Mouse (Mus musculus) heart, embryonic 16.5 days (tissue): ENCODE measurements around the gene A430078G23Rik. TPM values are rescaled to one million over a fixed set of nuclear protein-coding genes. Genes with fewer than 3 reads are reported as not detected.

Experiments used
- ATAC-seq: fragments of 200-750 bp; cut with Nextera tagmentation; replicated peaks from 2 replicates; pipeline ENCODE4 v1.8.0; 2017; ENCODE audit warnings: moderate number of reproducible peaks; ENCODE audit not compliant: insufficient read depth, low FRiP score; ENCODE audit errors: extremely low read depth
- H3K27ac ChIP-seq: fragments of 300-500 bp; sonication (generic); 2 replicates; pipeline ENCODE4 v1.5.1; 2014; ENCODE audit warnings: mild to moderate bottlenecking, low read length, control low read depth, moderate library complexity
- H3K27me3 ChIP-seq: fragments of 300-500 bp; sonication (generic); 2 replicates; pipeline ENCODE4 v1.6.1; 2014; ENCODE audit warnings: low read length, mixed read lengths; ENCODE audit not compliant: control insufficient read depth, insufficient read depth
- H3K36me3 ChIP-seq: fragments of 300-500 bp; sonication (generic); 2 replicates; pipeline ENCODE4 v1.6.1; 2014; ENCODE audit not compliant: control insufficient read depth, insufficient read depth
- H3K4me1 ChIP-seq: fragments of 300-500 bp; sonication (generic); 2 replicates; pipeline ENCODE4 v1.6.1; 2014; ENCODE audit warnings: low read length, mixed read lengths; ENCODE audit not compliant: control insufficient read depth, insufficient read depth
- H3K4me2 ChIP-seq: fragments of 300-500 bp; sonication (generic); 2 replicates; pipeline ENCODE4 v1.6.1; 2014; ENCODE audit warnings: low read depth, mild to moderate bottlenecking, control low read depth, low read length
- H3K4me3 ChIP-seq: fragments of 300-500 bp; sonication (generic); 2 replicates; pipeline ENCODE4 v1.5.1; 2014; ENCODE audit warnings: mild to moderate bottlenecking, control low read depth, low read length
- H3K9ac ChIP-seq: fragments of 300-500 bp; sonication (generic); 2 replicates; pipeline ENCODE4 v1.6.1; 2014; ENCODE audit warnings: low read length, control low read depth
- H3K9me3 ChIP-seq: fragments of 300-500 bp; sonication (generic); replicated peaks from 2 replicates; pipeline ENCODE4 v1.6.1; 2016; ENCODE audit warnings: low read length; ENCODE audit not compliant: control insufficient read depth
- WGBS: fragments of 180-500 bp; shearing (Covaris S2); extraction: QIAGEN DNeasy Blood & Tissue Kit; methylation state at CpG from one replicate; pipeline ENCODE4 v1.1.7; 2014; 5-methylcytosine and 5-hydroxymethylcytosine counted together
- polyA plus RNA-seq: library from polyadenylated mRNA; unstranded; fragments of >200 nt; fragmentation: Nextera tagmentation; extraction: Ambion mirVana; gene quantifications from 2 replicates; pipeline ENCODE4 v1.2.1, GENCODE M21; 2015

A430078G23Rik gene
- polyA plus RNA-seq, 1 experiment from 2014 or later: 1.6 TPM

DNA sequence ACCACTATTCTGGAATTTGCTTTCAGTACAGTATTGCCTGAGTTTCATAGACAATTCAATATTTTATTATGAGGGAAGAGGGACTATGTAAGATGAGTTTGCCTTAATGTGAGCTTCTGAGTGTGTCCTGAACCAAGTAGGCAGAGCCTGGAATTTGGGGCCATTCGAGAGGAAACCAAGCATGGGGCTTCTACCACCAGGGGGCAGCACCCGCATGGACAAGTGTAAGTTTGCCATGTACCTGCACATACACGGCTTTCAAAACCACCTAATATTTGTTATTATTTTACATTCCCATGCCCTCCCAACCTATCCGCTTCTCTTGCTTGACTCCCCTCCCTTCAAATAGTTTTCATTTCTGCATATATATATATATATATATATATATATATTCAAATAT lies 4.8 kb downstream of the A430078G23Rik start:
- Histone ChIP-seq H3K4me2 (no peak overlapping the region), H3K27me3 (no peaks in the 10 kb centered on the region), H3K4me3 (no peak overlapping the region), H3K9ac (no peak overlapping the region), H3K27ac (no peak overlapping the region), H3K4me1 (no peaks in the 10 kb centered on the region), H3K36me3 (no peaks in the 10 kb centered on the region), H3K9me3 (no peaks in the 10 kb centered on the region)
- WGBS: 5% methylated on average over 4 of the region's 4 CpGs
- ATAC-seq: no peak

DNA sequence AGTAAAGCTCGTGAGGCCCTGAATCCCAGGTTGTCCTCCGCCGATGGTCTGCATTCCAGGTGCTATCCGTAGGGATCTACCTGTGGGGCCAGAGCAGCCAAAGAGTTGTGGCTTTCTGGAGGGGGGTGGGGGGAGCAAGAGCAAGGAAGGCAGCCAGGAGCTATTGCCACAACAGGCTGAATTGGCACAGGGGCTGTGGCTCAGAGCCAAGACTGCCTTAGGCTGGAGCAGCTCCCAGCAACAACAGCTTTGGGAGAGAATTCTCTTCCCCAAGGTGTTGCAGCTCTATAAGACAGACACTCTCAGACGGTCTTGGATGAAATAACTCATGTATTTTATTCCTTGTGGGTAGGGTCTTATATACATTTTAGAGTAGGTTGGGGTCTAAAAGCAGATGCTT lies 13.9 kb downstream of the A430078G23Rik start:
- Histone ChIP-seq H3K4me1 (no peaks in the 10 kb centered on the region), H3K4me3 (no peak overlapping the region), H3K9me3 (no peaks in the 10 kb centered on the region), H3K27me3 (no peaks in the 10 kb centered on the region), H3K9ac (no peak overlapping the region), H3K27ac (no peak overlapping the region), H3K4me2 (no peak overlapping the region), H3K36me3 (no peaks in the 10 kb centered on the region)
- WGBS: 79% methylated on average over 5 of the region's 5 CpGs
- no peak for ATAC-seq

DNA sequence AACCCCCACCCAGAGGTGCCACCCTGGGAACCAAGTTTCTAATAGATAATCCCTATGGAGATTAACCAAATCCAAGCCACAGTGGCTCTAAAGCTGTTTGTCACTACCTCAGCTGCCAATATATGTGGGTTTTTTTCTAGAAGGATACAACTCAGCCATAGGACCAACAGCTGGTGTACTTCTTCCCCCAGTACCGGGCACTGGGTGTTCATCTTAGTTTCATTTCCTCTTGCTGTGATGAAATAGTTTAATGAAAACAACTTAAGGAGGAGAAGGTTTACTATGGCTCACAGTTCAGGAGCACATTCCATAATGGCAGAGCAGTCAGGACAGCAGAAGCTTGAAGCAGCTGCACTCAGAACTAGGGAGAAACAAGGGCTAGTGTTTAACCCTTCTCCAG lies 14.9 kb downstream of the A430078G23Rik start:
- Histone ChIP-seq H3K27ac (no peak overlapping the region), H3K9me3 (no peaks in the 10 kb centered on the region), H3K36me3 (no peaks in the 10 kb centered on the region), H3K4me3 (no peak overlapping the region), H3K4me1 (no peaks in the 10 kb centered on the region), H3K9ac (no peak overlapping the region), H3K27me3 (no peaks in the 10 kb centered on the region), H3K4me2 (no peak overlapping the region)
- no peak for ATAC-seq
- WGBS: 76% methylated on average over 1 of the region's 1 CpGs

DNA sequence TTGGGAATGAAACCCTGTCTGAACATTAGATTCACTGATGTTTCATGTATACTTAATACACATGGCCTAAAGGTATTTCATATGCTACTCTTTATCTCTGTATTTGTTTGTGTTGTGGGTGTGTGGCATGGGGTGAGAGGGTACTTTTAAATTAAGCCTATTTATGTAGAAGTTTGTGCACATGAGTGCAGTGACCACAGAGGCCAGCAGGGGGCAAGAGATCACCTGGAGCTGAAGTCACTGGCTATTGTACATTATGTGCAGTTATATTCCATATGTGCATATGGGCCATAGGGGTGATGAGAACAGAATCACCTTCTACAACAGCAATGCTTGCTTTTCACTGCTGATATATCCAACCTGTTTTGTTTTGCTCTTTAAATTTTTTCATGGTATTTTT lies 22.5 kb downstream of the A430078G23Rik start:
- 0 out of 2 replicates have a peak, but pooled peaks cover 3% of the 10 kb centered on the region for H3K9me3 ChIP-seq
- no peaks in the 10 kb centered on the region for H3K27me3 ChIP-seq
- H3K4me2 ChIP-seq: no peak overlapping the region
- no peaks in the 10 kb centered on the region for H3K36me3 ChIP-seq
- no peaks in the 10 kb centered on the region for H3K4me1 ChIP-seq
- ATAC-seq: no peak
- no peak overlapping the region for H3K27ac ChIP-seq
- H3K9ac ChIP-seq: no peak overlapping the region
- H3K4me3 ChIP-seq: no peak overlapping the region

DNA sequence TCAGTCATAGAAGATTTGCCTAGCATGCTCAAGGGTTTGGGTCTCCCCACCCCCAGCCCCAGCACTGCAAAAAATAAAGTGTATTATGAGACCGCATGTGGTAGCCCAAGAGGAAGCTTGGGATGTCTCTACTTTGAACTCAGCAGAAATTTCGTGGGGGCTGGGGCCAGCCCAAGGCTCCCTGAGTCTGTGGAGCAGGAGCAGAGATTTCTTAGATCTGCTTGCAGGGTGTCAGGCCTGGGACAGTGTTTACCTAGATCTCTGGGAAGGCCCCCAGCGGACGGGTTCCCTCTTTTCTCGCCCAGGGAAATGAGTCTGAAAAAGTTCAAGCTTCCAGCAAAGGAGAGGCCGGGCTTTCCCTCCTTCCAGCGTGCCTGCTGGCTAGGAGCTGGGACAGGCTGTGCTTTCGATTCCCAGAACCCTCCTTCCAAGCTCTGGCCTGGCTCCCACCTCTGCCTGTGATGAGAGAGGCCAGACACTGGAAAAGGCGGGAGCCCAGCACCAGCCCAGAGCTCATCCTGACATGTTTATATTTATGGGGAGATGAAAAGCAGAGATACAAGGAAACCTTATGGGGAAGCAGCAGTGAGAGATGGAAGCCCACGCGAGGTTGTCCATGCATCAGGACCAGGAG lies 23.5 kb downstream of the A430078G23Rik start:
- Histone ChIP-seq H3K36me3 (no peaks in the 10 kb centered on the region), H3K9me3 (0 out of 2 replicates have a peak, but pooled peaks cover 3% of the 10 kb centered on the region), H3K27me3 (no peaks in the 10 kb centered on the region), H3K27ac (no peak overlapping the region), H3K4me1 (no peaks in the 10 kb centered on the region), H3K9ac (no peak overlapping the region), H3K4me3 (no peak overlapping the region), H3K4me2 (no peak overlapping the region)
- WGBS: 50% methylated on average over 11 of the region's 11 CpGs
- no peak for ATAC-seq

DNA sequence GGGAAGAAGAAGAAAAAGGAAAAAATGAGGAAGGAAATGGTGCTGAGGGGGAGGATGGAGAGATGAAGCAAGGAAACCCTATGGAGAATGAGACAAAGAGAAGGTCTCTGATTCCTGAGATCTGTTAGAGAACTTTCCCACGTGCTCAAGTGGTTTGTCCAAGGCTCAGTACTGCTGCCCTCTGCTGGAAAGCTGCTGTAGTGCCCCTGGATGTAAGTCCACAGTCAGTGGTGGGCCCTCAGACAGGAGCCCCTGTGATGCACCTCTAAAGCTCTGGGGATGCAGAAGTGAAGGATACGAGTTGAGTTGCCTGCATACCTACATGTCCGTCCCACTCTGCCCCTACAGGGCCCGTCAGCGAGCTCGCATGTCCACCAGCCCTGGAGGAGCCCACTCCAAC lies 34.1 kb downstream of the A430078G23Rik start:
- Histone ChIP-seq H3K27me3 (no peaks in the 10 kb centered on the region; the same call in none of the 2 replicates), H3K4me2 (no peak overlapping the region), H3K27ac (no peak overlapping the region), H3K4me3 (no peak overlapping the region), H3K9me3 (no peaks in the 10 kb centered on the region), H3K4me1 (peaks cover 3% of the 10 kb centered on the region), H3K36me3 (no peaks in the 10 kb centered on the region), H3K9ac (no peak overlapping the region)
- no peak for ATAC-seq
- WGBS: 29% methylated on average over 6 of the region's 6 CpGs

DNA sequence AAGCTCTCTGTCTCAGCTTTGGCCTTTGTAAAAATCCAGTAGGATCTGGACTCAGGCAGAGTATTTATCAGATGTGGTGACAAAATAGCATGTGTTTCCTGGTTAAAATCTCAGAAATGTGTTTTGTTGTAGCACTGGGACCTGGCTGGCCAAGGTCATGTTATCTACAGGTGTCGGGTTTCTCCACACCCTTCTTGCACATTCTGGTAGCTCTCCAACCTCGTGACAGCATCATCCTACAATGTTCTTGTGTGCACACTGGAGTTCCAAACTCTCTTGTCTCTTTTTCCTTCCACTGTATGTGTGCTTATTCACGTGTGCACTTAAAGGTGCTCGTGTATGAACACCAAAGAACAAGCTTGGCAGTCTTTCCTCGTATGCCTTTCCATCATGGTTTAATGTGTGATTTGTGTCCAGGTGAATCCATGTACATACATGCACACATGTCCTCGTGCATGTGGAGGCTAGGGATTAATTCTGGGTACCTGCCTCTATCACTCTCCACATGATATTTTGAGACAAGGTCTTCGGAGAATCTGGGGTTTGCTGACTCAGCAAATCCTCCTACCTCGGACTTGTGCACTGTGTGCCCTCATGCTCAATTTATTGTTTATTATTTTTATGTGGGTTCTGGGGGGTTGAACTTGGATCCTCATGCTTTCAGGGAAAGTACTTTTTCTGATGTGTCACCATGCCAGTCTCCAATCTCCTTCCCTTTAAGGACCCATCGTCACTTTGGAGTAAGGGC lies 35.5 kb downstream of the A430078G23Rik start:
- H3K9me3 ChIP-seq: no peaks in the 10 kb centered on the region
- 63% methylated on average over 9 of the region's 9 CpGs for WGBS
- no peak overlapping the region for H3K4me2 ChIP-seq
- no peak overlapping the region for H3K9ac ChIP-seq
- H3K4me3 ChIP-seq: no peak overlapping the region
- no peaks in the 10 kb centered on the region; the same call in none of the 2 replicates for H3K27me3 ChIP-seq
- peaks cover 8% of the 10 kb centered on the region for H3K4me1 ChIP-seq
- no peaks in the 10 kb centered on the region for H3K36me3 ChIP-seq
- ATAC-seq: no peak
- H3K27ac ChIP-seq: no peak overlapping the region

DNA sequence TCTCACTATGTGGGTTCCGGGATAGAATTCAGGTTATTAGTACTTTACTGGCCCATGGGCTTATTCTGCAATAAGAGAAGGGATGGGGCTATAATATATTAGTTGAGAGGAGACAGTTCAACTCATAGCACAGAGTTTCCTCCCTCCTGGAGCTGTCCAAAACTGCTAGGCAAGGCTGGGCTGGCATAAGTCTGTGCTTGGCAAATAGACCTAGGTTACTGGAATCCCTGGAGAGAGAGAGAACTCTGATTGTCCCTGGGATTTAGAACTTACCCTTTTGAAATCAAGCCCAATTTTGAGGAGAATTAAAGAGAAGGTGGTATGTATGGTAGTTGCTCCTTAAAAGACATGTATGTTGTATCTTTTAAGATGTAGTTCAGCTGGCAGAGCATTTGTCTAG lies 36.3 kb downstream of the A430078G23Rik start:
- H3K4me3 ChIP-seq: no peak overlapping the region
- ATAC-seq: no peak
- no peak overlapping the region for H3K4me2 ChIP-seq
- no peaks in the 10 kb centered on the region for H3K36me3 ChIP-seq
- no peaks in the 10 kb centered on the region for H3K9me3 ChIP-seq
- no peak overlapping the region for H3K9ac ChIP-seq
- H3K27ac ChIP-seq: no peak overlapping the region
- 86% methylated on average over 1 of the region's 1 CpGs for WGBS
- H3K27me3 ChIP-seq: no peaks in the 10 kb centered on the region; the same call in none of the 2 replicates
- peaks cover 14% of the 10 kb centered on the region for H3K4me1 ChIP-seq

DNA sequence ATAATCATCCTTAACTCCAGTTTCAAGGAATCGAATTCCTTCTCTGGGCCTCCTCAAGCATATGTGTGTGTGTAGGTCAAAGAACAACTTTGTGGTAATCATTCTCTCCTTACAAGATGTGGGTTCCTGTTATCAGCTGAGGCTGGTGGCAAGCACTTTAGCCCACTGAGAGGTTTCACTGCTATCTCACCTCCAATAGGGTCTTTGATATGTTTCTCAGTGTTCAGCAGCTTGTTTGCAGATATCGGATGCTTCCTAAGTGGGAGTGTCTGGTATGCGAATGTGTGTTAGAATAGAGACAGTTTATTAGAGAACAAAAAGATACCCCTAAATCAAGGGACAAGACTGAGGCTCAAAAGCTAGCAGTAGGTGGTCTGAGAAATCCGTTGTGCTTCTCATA lies 39.1 kb downstream of the A430078G23Rik start:
- no peaks in the 10 kb centered on the region for H3K9me3 ChIP-seq
- H3K4me1 ChIP-seq: peaks cover 22% of the 10 kb centered on the region
- H3K9ac ChIP-seq: peak overlapping the region; percentile 79
- H3K27ac ChIP-seq: peak overlapping the region; percentile 41; the same call in 1 of the 2 replicates
- H3K36me3 ChIP-seq: no peaks in the 10 kb centered on the region; the same call in 1 of the 2 replicates
- H3K4me2 ChIP-seq: peak overlapping the region; percentile 71
- H3K27me3 ChIP-seq: no peaks in the 10 kb centered on the region
- ATAC-seq: no peak
- H3K4me3 ChIP-seq: peak overlapping the region; percentile 64
- 30% methylated on average over 4 of the region's 4 CpGs for WGBS
